Mouse (Mus musculus): ENCODE results near the gene Aldh1a1. TPM values are rescaled to one million over a fixed set of nuclear protein-coding genes. Genes with fewer than 3 reads are reported as not detected.

Gene Aldh1a1
- 3.6 and 13.1 TPM in 2 replicates for polyA plus RNA-seq (2016; fragmentation: Nextera tagmentation; extraction: Ambion mirVana)

- WGBS = 84% methylated on average over 2 of the region's 2 CpGs
- no peak for DNase-seq (ENCODE audit: low spot score)
- Histone ChIP-seq H3K27me3 (replicated peaks; ENCODE audit: low read depth, poor library complexity, severe bottlenecking) (no peaks in the 10 kb centered on the region), H3K4me3 (no peak within 1 kb of the TSS), H3K4me1 (no peaks in the 10 kb centered on the region), H3K36me3 (replicated peaks) (no peaks in the 10 kb centered on the region), H3K9me3 (no peaks in the 10 kb centered on the region), H3K27ac (replicated peaks) (no peak within 1 kb of the TSS)
Measured at GRCm38 (mm10) chr19:20492491-20492890, at the start of gene Aldh1a1. TSS of gene Aldh1a1 (plus strand) at chr19:20492715.

- no peak overlapping the region for H3K4me3 ChIP-seq
- no peaks in the 10 kb centered on the region for H3K9me3 ChIP-seq
- DNase-seq (ENCODE audit: low spot score) = no peak
- H3K4me1 ChIP-seq = no peaks in the 10 kb centered on the region
- H3K27ac ChIP-seq (replicated peaks) = no peak overlapping the region
- WGBS = 84% methylated on average over 2 of the region's 2 CpGs
- H3K27me3 ChIP-seq (replicated peaks; ENCODE audit: low read depth, poor library complexity, severe bottlenecking) = no peaks in the 10 kb centered on the region
- H3K36me3 ChIP-seq (replicated peaks) = no peaks in the 10 kb centered on the region
Measured at GRCm38 (mm10) chr19:20447807-20448206, 44.7 kb upstream of the Aldh1a1 start.

DNA sequence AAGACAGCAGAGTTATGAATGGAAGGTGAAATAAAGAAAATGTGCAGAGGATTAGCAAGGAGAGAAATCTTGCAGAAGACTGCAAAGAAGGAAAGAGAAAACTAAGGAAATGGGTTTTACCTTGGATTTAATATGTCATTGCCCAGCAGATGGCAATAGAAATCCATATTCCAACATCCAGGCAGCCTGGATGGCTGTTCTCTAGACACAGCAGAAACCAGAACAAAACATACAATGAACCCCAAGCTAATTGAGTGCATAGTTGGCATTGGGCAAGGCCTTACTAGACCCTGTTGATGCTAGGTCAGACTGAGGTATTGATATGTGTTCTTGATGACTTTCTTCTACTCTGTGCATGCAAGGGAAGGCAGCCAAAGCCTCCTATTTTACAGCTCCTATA, 43.0 kb upstream of the Aldh1a1 start:
- DNase-seq (ENCODE audit: low spot score) = no peak

DNA sequence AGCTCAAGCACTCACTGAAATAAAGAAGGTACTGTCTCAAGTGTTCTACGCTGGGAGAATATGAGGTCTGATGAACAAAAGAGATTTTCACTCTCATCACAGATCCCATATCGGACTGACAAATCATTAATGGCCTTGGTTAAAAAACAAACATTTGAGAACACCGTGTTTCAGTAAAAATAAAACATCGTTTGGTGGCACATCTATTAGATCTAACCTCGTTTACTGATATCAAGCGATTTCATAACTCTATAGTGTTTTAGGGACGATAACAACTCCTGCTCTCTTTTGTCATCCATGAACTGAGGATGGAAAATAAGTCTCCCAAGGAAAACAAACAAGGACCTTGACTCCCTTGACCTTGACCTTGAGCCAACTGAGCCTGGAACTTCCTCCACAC, 41.5 kb upstream of the Aldh1a1 start:
- Histone ChIP-seq H3K4me1 (no peaks in the 10 kb centered on the region), H3K36me3 (replicated peaks) (no peaks in the 10 kb centered on the region), H3K4me3 (no peak overlapping the region), H3K27ac (replicated peaks) (no peak overlapping the region), H3K27me3 (replicated peaks; ENCODE audit: low read depth, poor library complexity, severe bottlenecking) (no peaks in the 10 kb centered on the region), H3K9me3 (no peaks in the 10 kb centered on the region)
- 88% methylated on average over 7 of the region's 7 CpGs for WGBS
- no peak for DNase-seq (ENCODE audit: low spot score)

More for the DNA sequence above, 43.0 kb upstream of the Aldh1a1 start:
- Histone ChIP-seq H3K27me3 (replicated peaks; ENCODE audit: low read depth, poor library complexity, severe bottlenecking) (no peaks in the 10 kb centered on the region), H3K4me1 (no peaks in the 10 kb centered on the region), H3K9me3 (no peaks in the 10 kb centered on the region), H3K4me3 (no peak overlapping the region), H3K27ac (replicated peaks) (no peak overlapping the region), H3K36me3 (replicated peaks) (no peaks in the 10 kb centered on the region)

- Histone ChIP-seq H3K9me3 (no peaks in the 10 kb centered on the region), H3K27me3 (replicated peaks; ENCODE audit: low read depth, poor library complexity, severe bottlenecking) (no peaks in the 10 kb centered on the region), H3K4me1 (no peaks in the 10 kb centered on the region), H3K36me3 (replicated peaks) (no peaks in the 10 kb centered on the region), H3K27ac (replicated peaks) (no peak overlapping the region), H3K4me3 (no peak overlapping the region)
- 80% methylated on average over 1 of the region's 1 CpGs for WGBS
- DNase-seq (ENCODE audit: low spot score) = no peak
Measured at GRCm38 (mm10) chr19:20484497-20484896, 8.0 kb upstream of the Aldh1a1 start.

GRCm38 (mm10) chr19:20491950-20492349, 565 bp upstream of the Aldh1a1 start:
- Histone ChIP-seq H3K27ac (replicated peaks) (no peak overlapping the region), H3K36me3 (replicated peaks) (no peaks in the 10 kb centered on the region), H3K9me3 (no peaks in the 10 kb centered on the region), H3K4me3 (no peak overlapping the region), H3K4me1 (no peaks in the 10 kb centered on the region), H3K27me3 (replicated peaks; ENCODE audit: low read depth, poor library complexity, severe bottlenecking) (no peaks in the 10 kb centered on the region)
- 77% methylated on average over 4 of the region's 4 CpGs for WGBS
- DNase-seq (ENCODE audit: low spot score) = no peak

- no peaks in the 10 kb centered on the region for H3K9me3 ChIP-seq
Measured at GRCm38 (mm10) chr19:20496476-20496875, 4.0 kb downstream of the Aldh1a1 start.

GRCm38 (mm10) chr19:20505359-20505758, 12.8 kb downstream of the Aldh1a1 start:
- Histone ChIP-seq H3K27me3 (replicated peaks; ENCODE audit: low read depth, poor library complexity, severe bottlenecking) (no peaks in the 10 kb centered on the region), H3K4me1 (no peaks in the 10 kb centered on the region; the same call in 1 of the 2 replicates), H3K27ac (replicated peaks) (no peak overlapping the region), H3K4me3 (no peak overlapping the region), H3K36me3 (replicated peaks) (no peaks in the 10 kb centered on the region), H3K9me3 (no peaks in the 10 kb centered on the region)
- no peak for DNase-seq (ENCODE audit: low spot score)

More at GRCm38 (mm10) chr19:20496476-20496875, 4.0 kb downstream of the Aldh1a1 start:
- Histone ChIP-seq H3K36me3 (replicated peaks) (no peaks in the 10 kb centered on the region), H3K27me3 (replicated peaks; ENCODE audit: low read depth, poor library complexity, severe bottlenecking) (no peaks in the 10 kb centered on the region), H3K27ac (replicated peaks) (no peak overlapping the region), H3K4me1 (no peaks in the 10 kb centered on the region), H3K4me3 (no peak overlapping the region)
- no peak for DNase-seq (ENCODE audit: low spot score)

- H3K36me3 ChIP-seq (replicated peaks) = no peaks in the 10 kb centered on the region
- H3K27ac ChIP-seq (replicated peaks) = no peak overlapping the region
- no peaks in the 10 kb centered on the region for H3K27me3 ChIP-seq (replicated peaks; ENCODE audit: low read depth, poor library complexity, severe bottlenecking)
- H3K9me3 ChIP-seq = no peaks in the 10 kb centered on the region
- DNase-seq (ENCODE audit: low spot score) = no peak
- WGBS = 56% methylated on average over 9 of the region's 9 CpGs
- H3K4me3 ChIP-seq = no peak overlapping the region
- no peaks in the 10 kb centered on the region; the same call in 1 of the 2 replicates for H3K4me1 ChIP-seq
Measured at GRCm38 (mm10) chr19:20506936-20507615, 14.6 kb downstream of the Aldh1a1 start.

DNA sequence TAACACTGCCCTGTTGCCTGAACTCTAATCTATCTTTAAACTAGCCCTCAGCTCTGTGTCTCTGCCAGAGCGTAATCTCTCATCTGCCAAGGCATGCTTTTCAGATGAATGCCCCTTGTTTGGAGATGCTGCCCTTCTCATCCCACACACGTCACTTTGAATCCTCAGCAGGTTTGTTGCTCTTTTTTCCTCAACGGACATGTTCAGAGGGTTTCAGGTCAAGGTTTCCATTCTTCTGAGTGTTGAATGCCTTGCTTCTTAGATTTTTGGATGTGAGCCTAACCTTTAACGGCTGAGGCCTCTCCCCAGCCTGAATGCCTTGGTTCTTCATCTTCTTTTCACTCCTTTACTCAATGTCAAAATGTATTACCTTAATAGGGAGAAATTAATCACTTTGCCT, 16.1 kb downstream of the Aldh1a1 start:
- Histone ChIP-seq H3K4me1 (no peaks in the 10 kb centered on the region; the same call in 1 of the 2 replicates), H3K27ac (replicated peaks) (no peak overlapping the region), H3K4me3 (no peak overlapping the region), H3K9me3 (no peaks in the 10 kb centered on the region), H3K36me3 (replicated peaks) (no peaks in the 10 kb centered on the region), H3K27me3 (replicated peaks; ENCODE audit: low read depth, poor library complexity, severe bottlenecking) (no peaks in the 10 kb centered on the region)
- no peak for DNase-seq (ENCODE audit: low spot score)
- 55% methylated on average over 4 of the region's 4 CpGs for WGBS

- Histone ChIP-seq H3K9me3 (no peaks in the 10 kb centered on the region), H3K4me1 (no peaks in the 10 kb centered on the region; the same call in 1 of the 2 replicates), H3K36me3 (replicated peaks) (no peaks in the 10 kb centered on the region), H3K27ac (replicated peaks) (no peak overlapping the region), H3K4me3 (no peak overlapping the region), H3K27me3 (replicated peaks; ENCODE audit: low read depth, poor library complexity, severe bottlenecking) (no peaks in the 10 kb centered on the region)
- WGBS = 89% methylated on average over 2 of the region's 2 CpGs
- no peak for DNase-seq (ENCODE audit: low spot score)
Measured at GRCm38 (mm10) chr19:20511971-20512370, 19.5 kb downstream of the Aldh1a1 start.

DNA sequence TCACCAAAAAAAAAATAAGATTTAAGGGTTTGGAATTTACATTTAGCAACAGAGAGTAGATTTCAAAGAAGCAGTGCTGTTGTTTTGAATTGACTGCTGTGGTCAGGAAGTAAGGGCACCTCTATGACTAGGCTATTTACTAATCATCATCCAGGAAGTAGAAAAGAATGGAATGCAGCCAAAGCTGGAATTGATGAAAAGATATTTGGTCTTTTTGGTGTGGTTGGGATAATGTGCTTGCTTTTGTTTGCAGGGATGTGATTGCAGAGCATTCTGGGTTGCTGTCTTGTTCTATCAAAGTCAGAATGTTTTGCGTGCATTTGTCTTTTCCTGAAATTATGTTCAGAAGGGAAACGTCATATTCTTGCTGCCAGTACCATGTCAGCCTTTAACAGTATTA, 20.7 kb downstream of the Aldh1a1 start:
- no peaks in the 10 kb centered on the region for H3K9me3 ChIP-seq
- DNase-seq (ENCODE audit: low spot score) = no peak
- no peak overlapping the region for H3K27ac ChIP-seq (replicated peaks)
- H3K4me1 ChIP-seq = no peaks in the 10 kb centered on the region
- H3K27me3 ChIP-seq (replicated peaks; ENCODE audit: low read depth, poor library complexity, severe bottlenecking) = no peaks in the 10 kb centered on the region
- 90% methylated on average over 2 of the region's 2 CpGs for WGBS
- no peaks in the 10 kb centered on the region for H3K36me3 ChIP-seq (replicated peaks)
- H3K4me3 ChIP-seq = no peak overlapping the region

GRCm38 (mm10) chr19:20513688-20514361, 21.3 kb downstream of the Aldh1a1 start:
- Histone ChIP-seq H3K4me3 (no peak overlapping the region), H3K9me3 (no peaks in the 10 kb centered on the region), H3K36me3 (replicated peaks) (no peaks in the 10 kb centered on the region), H3K27me3 (replicated peaks; ENCODE audit: low read depth, poor library complexity, severe bottlenecking) (no peaks in the 10 kb centered on the region), H3K27ac (replicated peaks) (no peak overlapping the region), H3K4me1 (no peaks in the 10 kb centered on the region)
- WGBS = 77% methylated on average over 6 of the region's 6 CpGs
- no peak for DNase-seq (ENCODE audit: low spot score)
